Mouse (Mus musculus) lung, adult 2 months (tissue): ENCODE data around the gene Cbx4.

Source experiments
- CTCF ChIP-seq: fragments of 200-500 bp; IDR thresholded peaks from 2 replicates; pipeline ENCODE4 v1.5.1; 2011; ENCODE audit warnings: mild to moderate bottlenecking, low read length, control low read depth; ENCODE audit not compliant: insufficient read depth
- POLR2A ChIP-seq: fragments of 200-500 bp; IDR thresholded peaks from 2 replicates; pipeline ENCODE4 v1.6.1; 2011; ENCODE audit warnings: low read depth, mild to moderate bottlenecking, control low read depth, low read length, borderline replicate concordance; ENCODE audit errors: extremely low read depth

DNA sequence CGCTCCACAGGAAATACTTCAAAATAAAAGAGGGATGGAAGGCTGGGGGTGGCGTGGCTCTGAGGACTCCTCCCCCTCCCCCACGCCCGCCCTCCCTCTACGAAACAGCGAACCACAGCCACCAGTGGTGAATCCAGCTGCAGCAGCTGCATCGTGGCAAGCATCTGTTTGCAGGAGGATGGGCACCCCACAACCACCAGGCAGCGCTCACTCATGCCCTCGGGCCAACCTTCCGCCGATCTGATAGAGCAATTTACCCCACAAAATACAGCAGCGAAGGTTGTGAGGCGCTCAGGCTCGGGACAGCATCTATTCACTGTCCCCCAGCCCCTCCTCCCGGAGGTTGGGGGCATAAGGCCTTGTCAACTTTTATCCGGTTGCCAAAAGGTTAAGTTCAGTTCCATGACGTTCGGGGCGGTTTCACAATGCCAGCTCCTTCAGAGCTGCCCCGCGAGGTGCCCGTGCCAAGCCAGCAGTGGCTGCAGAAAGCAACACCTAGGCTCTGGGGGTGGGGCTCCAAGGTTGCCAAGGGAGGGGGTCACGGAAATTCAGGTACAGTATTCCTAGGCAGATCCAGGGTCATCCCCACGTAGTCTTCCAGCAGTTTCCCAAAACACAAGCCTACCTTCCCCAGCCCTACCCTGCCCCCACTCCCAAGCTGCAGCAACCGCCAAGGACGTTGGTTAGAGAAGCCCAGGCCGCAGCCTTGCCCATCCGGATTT, 2.1 kb downstream of the Cbx4 start:
- no peak for TF ChIP-seq CTCF
- TF ChIP-seq POLR2A: no peak
